ENCODE assay signal across 20 mouse cellular contexts in genomic region chr9:60595406-60595805, GRCm38 (mm10).
"Had no signal": no experiment of that assay in that cellular context is flagged by ENCODE, and none has a peak within 500 bp of the region (broad histone marks: within the 10 kb centered on the region; RNA-seq: fewer than 3 reads in every experiment).

No protein-coding gene starts in this region.

- H3K9me3 ChIP-seq: intestine, embryonic 15.5 days; kidney, embryonic 15.5 days; liver, embryonic 13.5 days; megakaryocyte, embryonic 14.5 days; midbrain, embryonic 13.5 days had no signal

- DNase-seq: kidney, adult 11 months; kidney, adult 8-10 months; kidney, postnatal 10 days; kidney, postnatal 36 days; layer of hippocampus, postnatal 36 days; liver, embryonic 13.5 days; lung, adult 2 months; right cerebral cortex, postnatal 25 days; spleen, adult 18-20 months; thymus, adult 18-20 months; thymus, postnatal 36 days had no signal

- H3K4me1 ChIP-seq: intestine, embryonic 15.5 days; kidney, embryonic 15.5 days; liver, embryonic 13.5 days; megakaryocyte, embryonic 14.5 days; midbrain, embryonic 10.5 days; midbrain, embryonic 13.5 days had no signal

- H3K9ac ChIP-seq: intestine, embryonic 15.5 days; kidney, embryonic 15.5 days; liver, embryonic 13.5 days; midbrain, embryonic 13.5 days had no signal

- H3K27ac ChIP-seq: intestine, embryonic 15.5 days; kidney, embryonic 15.5 days; left cerebral cortex, adult 2 months; liver, embryonic 13.5 days; midbrain, embryonic 10.5 days; midbrain, embryonic 13.5 days had no signal

- H3K4me2 ChIP-seq: intestine, embryonic 15.5 days; kidney, embryonic 15.5 days; liver, embryonic 13.5 days; midbrain, embryonic 13.5 days had no signal

- ATAC-seq: intestine, embryonic 15.5 days; lung, postnatal 0 days; midbrain, embryonic 13.5 days; midbrain, embryonic 16.5 days had no signal

- H3K4me3 ChIP-seq: intestine, embryonic 15.5 days; kidney, embryonic 15.5 days; left cerebral cortex, adult 2 months; liver, embryonic 13.5 days; megakaryocyte, embryonic 14.5 days; midbrain, embryonic 10.5 days; midbrain, embryonic 13.5 days; myocyte had no signal

- H3K27me3 ChIP-seq: intestine, embryonic 15.5 days; kidney, embryonic 15.5 days; liver, embryonic 13.5 days; midbrain, embryonic 13.5 days had no signal

- H3K36me3 ChIP-seq: intestine, embryonic 15.5 days; liver, embryonic 13.5 days had no signal
